Mouse (Mus musculus): ENCODE data around the gene Cachd1.

DNA sequence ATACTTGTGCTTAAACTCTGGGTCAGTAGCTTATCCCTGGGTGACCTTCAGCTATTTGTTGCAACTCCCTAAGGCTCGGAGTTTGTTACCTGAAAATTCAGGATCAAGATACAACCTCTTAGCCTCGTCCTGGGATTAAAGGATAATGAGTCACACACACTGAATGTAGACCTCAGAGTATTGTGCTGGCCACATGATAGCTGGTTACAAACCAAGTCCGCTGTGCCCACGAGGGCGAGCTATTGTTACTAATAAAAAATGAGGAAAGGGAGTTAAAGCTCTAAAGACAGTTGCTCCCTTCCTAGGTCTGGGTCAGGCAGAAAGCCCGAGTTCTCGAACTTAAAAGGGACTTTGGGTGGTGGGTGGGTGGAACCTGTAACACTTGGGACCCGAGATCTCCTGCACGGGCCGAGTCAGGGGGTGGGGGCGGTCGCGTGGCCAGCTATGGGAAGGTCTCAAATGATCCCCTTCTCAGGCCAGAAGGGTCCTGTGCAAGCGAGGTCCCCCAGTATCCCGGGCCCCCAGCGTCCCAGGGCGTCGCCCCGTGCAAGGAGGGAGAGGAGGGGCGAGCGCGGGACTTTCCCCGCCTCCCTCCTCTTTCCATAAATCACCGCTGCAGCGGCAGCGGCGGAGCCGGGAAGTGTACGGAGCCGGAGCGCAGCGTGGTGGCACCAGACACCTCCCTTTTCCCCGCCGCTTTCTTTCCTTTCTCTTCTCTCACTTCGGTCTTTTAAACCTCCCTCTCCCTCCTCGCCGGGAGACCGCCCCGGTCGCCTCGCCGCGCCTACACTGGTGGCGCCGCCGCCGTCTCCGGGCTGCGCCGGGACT lies at the start of gene Cachd1:
- TF ChIP-seq CTCF (IDR thresholded peaks at IDR 0.05; ENCODE audit: control insufficient read depth, insufficient read depth, low read length) (no peak), POLR2A (IDR thresholded peaks at IDR 0.05; ENCODE audit: borderline replicate concordance, control insufficient read depth, low read depth, low read length) (no peak)
